Mouse (Mus musculus): ENCODE results near the gene Prps1l3.
"Not testable (repeated sequence)": the region's sequence is repeated elsewhere in the genome, so short reads cannot be mapped to it uniquely, and the experiment has no call there.

Gene Prps1l3

DNA sequence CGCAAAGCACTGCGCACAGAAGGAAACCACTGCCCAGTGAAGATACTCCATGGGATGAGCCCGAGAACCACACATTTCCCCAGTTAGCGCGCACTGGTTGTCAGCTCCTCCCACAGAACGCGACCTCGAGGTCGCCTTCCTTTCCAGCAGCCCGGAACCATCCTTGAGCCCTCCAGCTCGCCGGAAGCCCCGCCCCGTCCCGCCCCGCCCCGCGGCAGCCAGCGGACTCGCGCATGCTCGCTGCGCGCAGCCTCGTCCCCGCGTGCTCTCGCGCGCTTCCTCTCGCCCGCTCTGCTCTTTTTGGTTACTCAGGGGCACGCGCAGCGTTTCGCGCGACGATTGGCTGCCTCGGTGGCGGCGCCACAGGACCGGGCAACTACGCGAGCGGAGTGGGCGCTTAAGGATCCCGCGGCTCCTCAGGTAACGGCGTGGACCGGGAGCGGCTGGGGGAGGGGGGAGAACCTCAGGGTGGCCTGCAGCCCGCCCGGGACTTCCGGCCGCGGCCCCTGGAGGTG is at the start of gene Prps1l3, which contains the start of gene Mipol1:
Gene Prps1l3, plus strand, starts transcription at position 221 of the 515 bp plus-strand sequence.
Gene Mipol1, plus strand, starts transcription at position 236 of the 515 bp plus-strand sequence.
- peak; percentile 86 for DNase-seq (ENCODE audit: low spot score)

DNA sequence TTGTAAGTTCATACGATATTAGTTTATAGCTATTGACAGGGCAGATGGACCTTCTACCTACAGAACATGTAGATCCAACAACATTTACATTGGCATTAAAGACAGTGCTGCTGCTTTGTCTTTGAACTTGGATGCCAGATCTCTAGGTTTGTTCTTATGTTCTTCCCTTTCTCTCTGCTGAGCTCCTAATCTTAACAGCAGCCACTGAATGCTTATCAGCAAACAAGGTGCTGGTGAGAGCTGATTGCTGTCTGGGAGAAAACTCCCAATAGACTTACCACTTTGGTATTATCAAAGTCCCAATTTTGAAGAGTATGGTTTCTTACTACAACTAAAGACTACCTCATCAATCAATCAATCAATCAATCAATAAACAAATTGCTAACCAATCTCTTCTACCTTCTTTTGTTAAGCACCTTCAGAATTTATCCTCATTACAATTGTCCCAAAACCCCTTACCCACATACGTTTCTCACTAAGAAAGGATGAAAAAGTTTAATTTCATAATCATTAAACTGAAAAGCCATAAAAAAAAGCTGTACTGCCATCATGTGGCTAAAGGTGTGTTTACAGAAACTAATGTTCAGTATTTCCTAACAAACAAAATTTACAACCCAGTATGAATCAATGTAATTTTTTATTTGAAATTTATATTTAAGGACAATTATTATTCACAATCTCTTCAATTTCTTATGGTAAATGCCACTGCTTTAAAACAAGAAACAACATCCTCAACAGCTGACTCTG is 45.6 kb upstream of the Prps1l3 start:
- no peak for DNase-seq (ENCODE audit: low spot score)

DNA sequence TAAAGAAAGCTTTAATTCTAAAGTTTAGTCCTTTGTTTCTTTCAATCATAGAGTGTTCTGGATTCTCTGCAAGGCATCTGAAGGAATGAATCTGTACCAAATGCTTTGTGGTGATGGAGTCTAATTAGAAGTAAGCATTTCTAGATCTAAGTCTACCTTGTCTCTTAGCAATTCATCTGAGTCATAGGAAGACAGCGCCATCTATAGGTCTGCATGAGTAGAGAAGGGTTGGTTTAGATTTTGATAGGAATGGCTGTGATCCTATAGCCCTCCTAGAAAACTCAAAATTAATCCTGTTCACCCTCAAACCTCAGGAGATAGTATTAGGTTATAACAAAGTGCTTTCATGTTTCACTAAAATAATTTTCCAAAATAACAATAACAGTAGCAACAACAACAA is 44.7 kb upstream of the Prps1l3 start:
- no peak for DNase-seq (ENCODE audit: low spot score)

DNA sequence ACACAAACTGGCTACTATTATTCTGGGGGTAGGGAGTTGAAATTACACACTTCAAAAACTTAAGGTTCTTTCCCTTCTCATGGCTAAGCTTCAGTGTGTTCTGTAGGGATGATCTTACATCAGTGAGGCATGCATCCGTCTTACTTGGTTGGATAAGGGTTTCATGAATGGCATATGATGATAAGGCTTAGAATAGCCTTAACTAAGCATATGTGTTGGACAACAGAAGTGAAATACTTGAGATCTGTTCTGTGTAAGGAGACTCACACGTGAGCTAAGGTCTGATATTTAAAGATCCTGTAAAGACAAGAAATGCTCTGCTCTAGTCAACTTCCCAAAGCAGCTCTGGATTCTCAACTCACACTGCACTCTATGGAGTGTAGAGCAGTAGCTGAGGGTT is 44.1 kb upstream of the Prps1l3 start:
- no peak for DNase-seq (ENCODE audit: low spot score)

DNA sequence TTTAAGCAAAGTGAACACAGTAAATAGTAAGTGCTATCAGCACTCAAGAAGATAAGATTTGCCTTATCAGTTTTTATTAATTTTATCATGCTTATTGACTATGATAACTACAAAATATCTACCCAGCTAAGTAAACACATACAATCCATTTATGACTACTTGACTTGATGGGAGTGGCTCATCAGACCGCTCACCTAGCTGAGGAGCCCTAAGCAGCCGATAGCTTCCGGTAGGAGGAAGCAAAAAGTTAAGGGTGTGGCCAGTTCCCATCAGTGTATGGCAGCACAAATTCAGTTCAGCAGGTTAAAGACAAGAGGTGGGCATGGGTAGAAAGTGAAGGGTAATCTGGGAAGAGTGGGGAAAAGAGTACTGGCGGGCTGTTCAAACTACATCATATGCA is 43.2 kb upstream of the Prps1l3 start:
- no peak for DNase-seq (ENCODE audit: low spot score)

DNA sequence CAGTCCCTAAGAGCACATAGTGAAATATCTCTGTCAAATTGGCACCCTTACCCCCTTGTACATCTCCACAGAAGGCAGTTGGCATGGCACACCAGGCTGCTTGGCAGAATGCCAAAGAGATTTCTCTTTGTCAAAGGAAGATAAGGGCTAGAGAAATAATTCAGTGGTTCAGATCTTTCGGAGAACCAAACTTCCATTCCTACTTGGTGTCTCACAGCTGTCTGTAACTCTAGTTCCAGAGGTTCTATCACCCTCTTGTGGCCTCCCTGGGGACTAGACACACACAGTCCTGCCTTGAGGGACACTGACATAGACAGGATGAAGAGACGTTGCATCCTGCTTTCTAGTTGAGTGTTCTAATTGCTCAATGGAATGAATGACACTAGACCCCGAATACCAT is 35.6 kb upstream of the Prps1l3 start:
- peak; percentile 3 for DNase-seq (ENCODE audit: low spot score)

DNA sequence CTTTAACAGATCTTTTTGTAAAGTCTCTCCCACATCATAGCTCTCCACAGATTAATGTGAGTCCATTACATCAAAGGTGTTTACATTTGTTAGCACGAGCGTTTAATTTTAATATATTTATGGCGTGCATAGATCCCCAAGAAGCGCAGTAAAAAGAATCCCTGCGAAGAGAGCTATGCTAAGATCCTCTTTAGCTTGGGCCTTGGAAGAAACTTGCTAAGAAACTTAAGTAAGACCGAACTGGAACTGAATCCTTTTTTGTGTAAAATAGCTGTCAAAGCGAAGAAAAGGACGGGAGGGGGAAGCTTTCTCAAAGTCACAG is 34.0 kb upstream of the Prps1l3 start:
- no peak for DNase-seq (ENCODE audit: low spot score)

DNA sequence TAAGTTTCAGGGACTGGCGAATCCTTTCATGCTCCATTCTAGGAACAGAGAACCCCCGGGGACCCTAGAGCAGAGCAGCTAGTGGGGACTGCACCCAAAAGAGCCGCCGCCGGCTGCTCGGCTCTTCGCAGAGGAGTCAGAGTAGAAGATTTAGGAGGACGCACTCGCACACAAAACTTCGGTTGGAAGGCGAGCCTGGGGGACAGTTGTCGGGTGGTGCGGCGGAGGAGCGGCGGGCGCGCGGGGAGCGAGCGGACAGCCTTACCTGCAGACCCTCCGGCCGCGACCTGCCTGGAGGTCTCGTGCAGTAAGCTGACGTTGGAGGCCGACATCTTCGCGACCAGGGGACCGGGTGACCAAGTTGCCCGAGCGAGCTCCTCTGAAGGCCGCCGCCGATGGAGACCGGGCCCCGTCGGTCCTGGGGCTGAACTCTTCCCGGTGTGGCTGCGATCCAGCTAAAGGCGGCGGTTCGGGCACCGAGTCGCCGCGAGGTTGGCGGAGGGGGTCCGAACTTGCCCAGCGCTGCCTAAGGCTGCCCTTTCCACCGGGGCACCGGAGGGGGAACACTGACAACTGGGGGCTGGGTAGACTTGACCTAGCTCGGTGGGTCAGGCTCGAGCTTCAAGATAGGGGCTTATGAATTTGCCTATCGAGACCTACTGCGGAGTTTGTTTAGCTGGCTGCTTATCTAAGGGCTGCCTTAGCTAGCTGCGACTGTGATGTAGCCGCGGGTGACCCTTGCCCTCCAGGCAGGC is 33.4 kb upstream of the Prps1l3 start:
- DNase-seq (ENCODE audit: low spot score) = peak; percentile 35

DNA sequence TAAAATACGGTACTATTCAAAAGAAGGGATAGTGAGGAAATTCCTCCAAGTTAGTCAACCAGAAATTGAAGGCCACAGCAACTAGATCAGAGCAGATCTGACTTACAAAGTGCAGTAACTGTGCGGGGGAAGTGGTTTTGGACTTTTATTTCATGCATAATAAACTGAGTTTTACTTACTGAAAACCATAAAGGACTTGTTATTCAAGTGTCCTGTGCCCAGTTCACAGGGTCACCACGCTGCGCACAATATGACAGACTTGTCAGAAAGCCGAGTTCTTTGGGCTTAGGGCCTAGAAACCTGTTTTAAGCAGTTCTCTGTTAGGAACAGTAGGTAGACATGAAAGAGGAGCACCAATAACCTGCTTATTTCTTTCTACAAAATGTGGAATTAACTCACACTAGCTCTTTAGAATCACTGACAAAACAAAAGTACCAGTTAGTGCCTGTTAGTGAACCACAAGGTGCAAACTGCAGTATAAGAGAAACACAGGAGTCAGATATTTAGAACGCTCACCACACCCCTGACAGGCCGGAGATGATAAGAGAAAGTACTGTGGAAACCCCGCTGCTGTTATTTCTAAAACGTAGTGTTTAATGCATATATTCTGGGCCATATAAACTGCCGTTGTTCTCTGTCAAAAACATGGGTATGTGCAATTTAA is 32.7 kb upstream of the Prps1l3 start, which contains the start of gene Slc25a21:
Gene Slc25a21, minus strand, starts transcription at position 110 of the 664 bp plus-strand sequence.
- no peak for DNase-seq (ENCODE audit: low spot score)

DNA sequence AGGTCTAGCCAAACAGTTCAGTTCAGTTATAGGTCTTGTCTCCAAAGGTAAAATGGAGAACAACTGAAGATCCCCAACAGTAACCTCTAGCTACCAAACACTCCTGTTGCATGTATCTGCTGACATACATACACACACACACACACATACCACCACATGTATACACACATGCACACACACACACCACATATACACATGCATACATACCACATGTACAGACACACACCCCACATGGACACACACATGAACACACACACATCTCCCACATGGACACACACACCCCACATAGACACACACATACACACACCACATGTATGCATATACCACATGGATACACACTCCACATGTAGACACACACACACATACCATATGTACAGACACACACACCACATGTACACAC is 31.9 kb upstream of the Prps1l3 start:
- DNase-seq (ENCODE audit: low spot score) = no peak

DNA sequence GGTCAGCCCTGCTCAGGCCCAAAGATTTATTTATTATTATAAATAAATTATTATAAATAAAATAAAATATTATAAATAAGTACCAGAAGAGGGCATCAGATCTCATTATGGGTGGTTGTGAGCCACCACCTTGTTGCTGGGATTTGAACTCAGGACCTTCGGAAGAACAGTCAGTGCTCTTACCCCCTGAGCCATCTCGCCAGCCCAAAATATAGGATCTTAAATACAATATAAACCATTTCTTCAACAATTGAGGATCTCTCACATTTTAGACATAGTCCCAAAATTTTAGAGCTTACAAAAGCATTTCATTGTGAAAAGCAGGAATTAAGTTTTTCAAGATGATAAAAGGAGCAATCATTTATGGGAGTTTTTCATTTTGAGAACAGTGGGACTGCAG is 30.8 kb upstream of the Prps1l3 start:
- DNase-seq (ENCODE audit: low spot score) = no peak

DNA sequence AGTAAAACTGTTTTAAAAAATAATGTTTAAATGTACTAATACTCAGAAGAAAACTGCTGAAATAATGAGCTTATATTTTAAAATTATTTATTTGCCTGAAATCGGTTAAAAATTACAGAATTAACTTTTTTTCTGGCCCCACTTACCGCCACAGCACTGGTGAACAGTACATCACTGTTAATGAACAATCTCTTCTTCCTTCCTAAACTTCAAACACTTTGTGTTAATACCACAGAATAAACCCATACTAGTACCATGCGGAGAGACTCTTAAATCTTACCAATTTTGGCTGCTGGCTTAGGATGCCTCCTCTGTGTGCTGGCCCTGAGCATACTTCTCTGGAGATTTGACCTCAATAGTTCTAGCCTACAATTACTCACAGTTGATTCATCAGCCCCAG is 28.3 kb upstream of the Prps1l3 start:
- DNase-seq (ENCODE audit: low spot score) = no peak

DNA sequence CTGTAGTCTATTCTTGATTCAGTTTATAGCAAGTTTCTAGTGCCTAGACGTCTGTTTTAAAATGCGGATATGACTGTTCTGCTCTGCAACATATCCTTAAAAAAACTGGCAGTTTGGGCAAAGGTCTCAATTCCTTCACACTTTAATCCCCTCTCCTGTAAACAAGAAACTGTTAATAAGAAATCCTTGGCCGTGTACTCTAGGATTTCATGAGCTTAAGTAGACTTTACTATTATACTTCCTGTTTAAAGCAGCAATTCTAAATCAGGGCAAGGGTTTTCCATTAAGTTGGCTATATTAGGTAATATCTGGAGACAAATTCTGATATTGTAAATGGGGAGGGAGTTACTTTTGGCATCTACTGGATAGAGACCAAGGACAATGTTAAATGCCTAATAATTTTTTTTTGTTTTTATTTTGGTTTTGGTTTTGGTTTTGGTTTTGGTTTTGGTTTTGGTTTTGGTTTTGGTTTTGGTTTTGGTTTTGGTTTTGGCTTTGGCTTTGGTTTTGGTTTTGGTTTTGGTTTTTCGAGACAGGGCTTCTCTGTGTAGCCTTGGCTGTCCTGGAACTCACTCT is 25.8 kb upstream of the Prps1l3 start:
- DNase-seq (ENCODE audit: low spot score) = no peak

DNA sequence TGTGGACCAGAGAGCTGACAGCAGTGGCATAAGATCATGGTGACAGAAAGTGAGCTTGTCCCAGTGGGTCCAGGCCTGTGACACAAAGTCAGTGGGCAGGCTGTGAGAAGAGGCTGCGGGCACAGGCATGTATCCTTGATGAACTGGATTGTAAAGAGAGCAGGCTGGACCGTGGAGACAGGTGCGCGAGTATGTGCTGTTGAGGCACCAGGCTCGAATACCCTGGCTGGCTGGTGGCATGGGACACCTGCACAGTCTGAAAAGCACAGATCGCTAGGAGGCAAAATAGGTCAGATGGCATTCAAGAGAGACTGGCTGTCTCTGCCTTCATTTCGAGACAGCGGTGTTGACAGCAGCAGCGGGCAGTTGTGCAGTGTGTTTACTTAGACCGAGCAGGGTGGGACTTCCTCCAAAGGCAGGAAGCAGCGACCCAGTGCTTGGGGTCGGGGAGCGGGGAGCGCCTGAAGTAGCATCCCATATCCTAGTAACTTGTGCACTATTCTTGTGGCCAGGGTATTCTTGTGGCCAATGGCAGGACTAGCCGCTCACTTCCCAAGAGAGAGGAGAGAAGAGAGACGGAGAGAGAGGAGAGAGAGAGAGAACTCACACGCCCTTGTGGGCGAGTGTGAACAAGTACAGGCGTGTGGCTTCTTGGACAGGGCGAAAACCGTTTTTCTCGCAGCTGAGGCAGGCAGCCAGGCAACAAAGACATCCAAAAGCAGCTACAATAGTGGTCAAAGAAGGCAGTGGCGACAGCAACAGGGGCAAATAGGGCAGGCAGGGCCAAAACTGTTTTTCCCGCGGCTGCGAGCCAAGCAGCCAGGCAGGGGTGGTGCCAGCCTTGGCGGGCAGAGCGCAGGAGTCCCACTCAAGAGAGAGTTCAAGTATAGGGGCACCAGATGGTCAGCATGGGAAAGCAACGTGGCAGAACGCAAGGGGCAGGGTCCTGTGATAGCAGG is 18.6 kb upstream of the Prps1l3 start:
- peak; percentile 64 for DNase-seq (ENCODE audit: low spot score)

DNA sequence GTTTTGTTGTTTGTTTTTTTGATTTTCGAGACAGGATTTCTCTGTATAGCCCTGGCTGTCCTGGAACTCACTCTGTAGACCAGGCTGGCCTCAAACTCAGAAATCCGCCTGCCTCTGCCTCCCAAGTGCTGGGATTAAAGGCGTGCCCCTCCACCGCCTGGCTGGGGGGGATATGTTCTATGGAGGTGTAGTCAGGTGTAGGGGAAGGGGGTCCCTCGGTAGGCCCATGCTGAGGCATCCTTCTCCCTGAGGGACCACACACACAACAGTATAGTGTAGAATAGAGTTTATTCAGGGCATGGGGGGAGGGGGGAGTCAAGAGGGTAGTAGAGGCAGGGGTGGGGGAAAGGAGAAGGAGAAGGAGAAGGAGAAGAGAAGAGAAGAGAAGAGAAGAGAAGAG is 17.7 kb upstream of the Prps1l3 start:
- DNase-seq (ENCODE audit: low spot score) = not testable (repeated sequence)

DNA sequence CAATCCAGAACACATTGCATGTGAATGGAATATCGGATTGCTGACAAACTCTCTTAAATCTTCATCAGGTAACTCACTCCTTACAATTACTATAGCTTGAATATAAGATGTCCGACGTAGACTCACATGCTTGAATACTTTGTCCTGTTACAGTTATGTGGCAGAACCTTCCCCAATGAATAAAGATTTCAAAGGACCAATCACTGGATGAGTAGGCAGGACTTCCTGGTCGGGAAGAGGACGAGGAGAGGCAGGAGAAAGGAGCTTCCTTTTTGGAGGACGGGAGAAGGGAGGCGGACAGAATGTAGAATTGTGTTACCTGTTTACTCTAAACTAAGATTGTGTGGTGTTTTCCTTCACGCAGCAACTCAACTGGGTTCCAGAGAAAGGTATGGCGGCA is 3.8 kb upstream of the Prps1l3 start:
- no peak for DNase-seq (ENCODE audit: low spot score)

DNA sequence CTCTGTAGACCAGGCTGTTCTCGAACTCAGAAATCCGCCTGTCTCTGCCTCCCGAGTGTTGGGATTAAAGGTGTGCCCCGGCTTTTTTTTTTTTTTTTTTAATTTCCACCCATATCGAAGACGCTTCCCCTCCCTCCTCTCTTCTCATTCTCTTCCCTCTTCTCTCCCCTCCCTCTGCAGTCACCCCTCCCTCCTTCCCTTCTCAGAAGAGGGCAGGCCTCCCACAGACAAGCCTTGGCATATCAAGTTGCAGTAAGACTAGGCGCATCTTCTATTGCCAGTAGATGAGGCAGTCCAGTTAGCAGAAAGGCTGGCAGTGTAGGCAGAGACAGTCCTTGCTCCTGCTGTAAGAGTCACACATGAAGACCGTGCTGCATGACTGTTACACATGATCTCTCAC is 2.4 kb upstream of the Prps1l3 start:
- DNase-seq (ENCODE audit: low spot score) = no peak

DNA sequence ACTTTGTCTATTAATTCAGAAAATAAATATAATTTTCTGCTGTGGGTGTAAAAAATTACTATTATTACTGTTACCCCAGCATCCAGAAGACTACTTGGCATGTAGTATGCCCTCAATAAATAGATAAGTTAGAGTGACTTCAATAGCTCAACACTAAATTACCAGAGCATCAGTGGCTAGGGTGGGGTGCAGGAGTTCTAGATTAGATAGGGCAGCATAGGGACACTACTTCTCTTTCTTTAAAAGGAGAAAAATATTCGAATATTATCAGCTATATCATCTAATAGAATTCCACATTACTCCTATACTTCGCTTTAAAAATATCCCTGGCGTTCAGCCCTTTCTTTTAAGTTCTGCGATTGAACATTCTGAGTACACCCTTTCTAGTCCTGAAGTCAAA is 509 bp upstream of the Prps1l3 start:
- no peak for DNase-seq (ENCODE audit: low spot score)

DNA sequence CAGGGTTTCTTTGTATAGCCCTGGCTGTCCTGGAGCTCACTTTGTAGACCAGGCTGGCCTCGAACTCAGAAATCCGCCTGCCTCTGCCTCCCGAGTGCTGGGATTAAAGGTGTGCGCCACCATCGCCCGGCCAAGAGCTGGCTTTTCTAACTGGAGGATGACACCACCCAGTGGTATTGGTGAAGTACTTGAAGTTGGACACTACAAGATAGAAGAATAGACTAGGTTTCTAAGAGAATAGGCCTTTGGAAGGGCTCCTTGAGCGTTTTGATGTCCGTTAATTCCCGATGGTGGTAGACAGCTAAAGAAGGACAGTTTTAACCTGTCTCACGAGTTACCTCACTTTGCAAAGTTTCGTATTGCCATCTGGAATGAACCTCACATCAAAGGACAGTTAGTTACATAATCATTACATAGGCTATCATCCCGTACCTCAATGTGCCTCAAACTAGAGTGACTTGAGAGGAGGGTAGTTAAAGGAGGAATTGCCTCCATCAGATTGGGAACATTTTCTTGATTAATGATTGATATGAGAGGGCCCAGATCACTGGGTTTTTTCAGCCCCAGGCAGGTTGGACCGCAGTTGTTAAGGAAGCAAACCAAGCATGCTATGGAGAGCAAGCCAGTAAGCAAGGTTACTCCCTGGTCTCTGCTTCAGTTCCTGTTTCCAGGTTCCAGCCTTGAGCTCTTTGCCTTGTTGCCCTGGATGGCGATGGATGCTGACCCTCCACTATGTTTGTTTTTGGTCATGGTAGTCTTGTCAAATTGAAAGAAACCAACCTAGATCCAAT is 1.1 kb downstream of the Prps1l3 start:
- DNase-seq (ENCODE audit: low spot score) = peak; percentile 14

DNA sequence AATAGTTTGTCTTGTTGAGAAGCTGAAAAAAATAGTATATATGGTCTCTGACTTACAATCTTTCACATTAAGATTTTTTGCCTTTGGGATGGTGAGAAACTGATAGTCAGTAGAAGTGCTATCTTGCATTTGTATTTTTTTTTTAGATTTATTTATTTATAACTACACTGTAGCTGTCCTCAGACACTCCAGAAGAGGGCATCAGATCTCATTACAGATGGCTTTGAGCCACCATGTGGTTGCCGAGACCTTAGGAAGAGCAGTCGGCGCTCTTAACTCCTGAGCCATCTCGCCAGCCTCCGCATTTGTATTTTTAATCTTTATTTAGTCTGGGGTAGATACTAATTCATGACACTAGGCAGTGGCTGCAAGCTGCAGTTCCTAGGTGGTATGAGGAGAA is 3.2 kb downstream of the Prps1l3 start:
- DNase-seq (ENCODE audit: low spot score) = no peak
